Mouse (Mus musculus): ENCODE results near the gene Gtpbp10.

Gene Gtpbp10

GRCm38 (mm10) chr5:5559079-5559740 is at the start of gene Gtpbp10:
Gene Gtpbp10, minus strand, starts transcription at chr5:5559538.
- TF ChIP-seq GATA4 (IDR thresholded peaks at IDR 0.05; ENCODE audit: insufficient replicate concordance, low read length) = peak; percentile 14; the same call in 1 of the 2 replicates

DNA sequence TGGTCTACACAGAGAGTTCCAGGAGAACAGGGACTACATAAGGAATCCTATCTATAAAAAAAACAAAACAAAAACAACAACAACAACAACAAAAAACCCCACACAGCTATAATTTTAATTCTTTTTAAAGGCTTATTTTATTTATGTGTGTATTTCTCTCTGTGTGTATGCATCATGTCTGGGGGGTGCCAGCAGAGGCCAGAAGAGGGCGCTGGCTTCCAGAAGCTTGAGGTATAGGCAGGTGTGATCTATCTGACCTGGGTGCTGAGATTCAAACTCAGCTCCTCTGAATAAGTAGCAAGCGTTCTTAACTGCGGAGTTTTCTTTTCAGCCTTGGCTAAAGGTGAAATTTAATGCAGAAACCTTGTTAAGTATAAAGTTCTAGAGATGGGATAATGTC is 28.3 kb upstream of the Gtpbp10 start:
- no peak for TF ChIP-seq GATA4 (IDR thresholded peaks at IDR 0.05; ENCODE audit: insufficient replicate concordance, low read length)

- TF ChIP-seq GATA4 (IDR thresholded peaks at IDR 0.05; ENCODE audit: insufficient replicate concordance, low read length) = no peak
Measured at GRCm38 (mm10) chr5:5573749-5574317, 14.5 kb upstream of the Gtpbp10 start, which contains the start of gene Gm8773. Gene Gm8773, plus strand, starts transcription at chr5:5573799.

- TF ChIP-seq GATA4 (IDR thresholded peaks at IDR 0.05; ENCODE audit: insufficient replicate concordance, low read length) = no peak
Measured at GRCm38 (mm10) chr5:5562435-5562834, 3.1 kb upstream of the Gtpbp10 start.

DNA sequence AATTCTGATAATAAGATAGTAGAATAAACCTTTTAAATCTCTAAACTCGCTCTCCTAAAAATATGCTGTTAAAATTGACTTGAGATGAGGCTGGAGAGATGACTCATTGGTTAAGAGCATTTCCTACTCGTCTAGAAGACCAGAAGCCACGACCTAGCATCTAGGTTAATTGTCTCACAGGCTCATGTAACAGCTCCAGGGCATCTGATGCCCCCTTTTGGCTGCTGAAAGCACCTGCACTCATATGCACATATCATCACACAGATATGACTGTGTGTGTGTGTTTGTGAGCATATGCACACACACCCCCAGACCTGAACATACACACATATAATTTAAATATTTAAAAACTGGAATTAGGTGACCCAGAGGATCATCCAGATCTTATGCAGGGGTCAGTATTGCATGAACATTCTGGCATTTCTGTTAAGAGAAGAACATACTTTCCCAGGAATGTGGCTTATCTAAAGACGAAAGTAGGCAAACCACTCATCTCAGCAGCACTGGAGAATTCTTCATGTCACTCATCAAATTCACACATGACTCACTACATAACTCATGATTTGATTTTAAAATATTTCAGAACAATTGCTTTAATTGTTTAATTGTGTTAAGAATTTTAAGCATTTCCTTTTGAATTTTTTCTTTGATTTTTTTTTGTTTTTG is 1.8 kb upstream of the Gtpbp10 start:
- no peak for TF ChIP-seq GATA4 (IDR thresholded peaks at IDR 0.05; ENCODE audit: insufficient replicate concordance, low read length)

GRCm38 (mm10) chr5:5559798-5560197 is 460 bp upstream of the Gtpbp10 start:
- TF ChIP-seq GATA4 (IDR thresholded peaks at IDR 0.05; ENCODE audit: insufficient replicate concordance, low read length) = no peak

DNA sequence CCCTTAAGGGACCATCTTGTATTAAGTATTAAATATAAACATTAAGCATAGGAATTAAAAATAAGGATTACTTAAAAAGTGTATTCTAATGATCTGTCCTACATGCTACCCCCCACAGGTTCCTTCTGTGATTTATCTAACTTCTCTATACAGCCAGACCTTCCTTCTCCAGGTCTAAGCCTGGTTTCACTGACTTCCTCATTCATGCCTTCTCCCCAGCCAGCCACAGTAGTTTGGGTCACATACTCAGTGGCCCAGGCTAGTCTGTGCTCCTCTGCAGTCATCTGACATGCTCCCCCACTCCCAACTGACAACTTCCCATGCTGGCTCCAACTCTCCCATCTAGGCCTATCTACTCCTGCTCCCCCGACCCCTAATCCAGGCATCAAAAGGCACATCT is 8.2 kb downstream of the Gtpbp10 start:
- TF ChIP-seq GATA4 (IDR thresholded peaks at IDR 0.05; ENCODE audit: insufficient replicate concordance, low read length) = no peak

DNA sequence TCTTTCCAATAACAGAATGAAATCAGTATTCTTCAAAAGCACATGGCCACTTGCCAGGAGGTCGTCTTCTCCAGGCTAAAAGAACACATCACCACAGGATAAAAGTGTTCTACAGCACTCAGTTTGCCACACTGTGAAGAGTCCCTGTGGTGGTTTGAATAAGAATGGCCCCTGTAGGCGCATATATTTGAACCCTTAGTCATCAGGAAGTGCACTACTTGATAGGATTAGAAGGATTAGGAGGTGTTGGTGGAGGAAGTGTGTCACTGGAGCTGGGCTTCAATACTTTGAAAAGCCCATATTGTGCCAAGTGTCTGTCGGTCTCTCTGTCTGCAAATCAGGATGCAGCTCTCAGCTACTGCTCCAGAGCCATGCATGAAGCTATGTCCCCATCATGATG is 19.0 kb downstream of the Gtpbp10 start:
- no peak for TF ChIP-seq GATA4 (IDR thresholded peaks at IDR 0.05; ENCODE audit: insufficient replicate concordance, low read length)

GRCm38 (mm10) chr5:5539771-5540170 is 19.6 kb downstream of the Gtpbp10 start:
- no peak for TF ChIP-seq GATA4 (IDR thresholded peaks at IDR 0.05; ENCODE audit: insufficient replicate concordance, low read length)

DNA sequence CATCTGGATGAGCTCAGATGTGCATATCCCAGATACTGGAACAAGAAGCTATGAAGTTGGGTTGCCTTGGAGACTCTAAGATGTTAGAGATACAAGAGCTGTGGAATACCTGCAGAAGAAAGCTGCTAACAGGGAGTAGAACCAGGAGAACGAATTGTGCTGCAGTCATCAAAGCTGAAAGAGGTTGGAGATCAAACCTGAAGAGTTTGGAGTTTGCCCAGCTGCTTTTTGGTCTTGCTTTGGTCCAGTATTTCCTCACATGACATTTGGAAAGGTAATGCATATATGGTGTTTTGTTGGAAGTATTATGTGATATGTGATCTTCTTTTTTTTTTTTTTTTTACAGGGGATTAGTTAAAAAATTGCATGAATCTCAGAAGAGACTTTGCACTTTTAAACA is 23.2 kb downstream of the Gtpbp10 start:
- no peak for TF ChIP-seq GATA4 (IDR thresholded peaks at IDR 0.05; ENCODE audit: insufficient replicate concordance, low read length)

DNA sequence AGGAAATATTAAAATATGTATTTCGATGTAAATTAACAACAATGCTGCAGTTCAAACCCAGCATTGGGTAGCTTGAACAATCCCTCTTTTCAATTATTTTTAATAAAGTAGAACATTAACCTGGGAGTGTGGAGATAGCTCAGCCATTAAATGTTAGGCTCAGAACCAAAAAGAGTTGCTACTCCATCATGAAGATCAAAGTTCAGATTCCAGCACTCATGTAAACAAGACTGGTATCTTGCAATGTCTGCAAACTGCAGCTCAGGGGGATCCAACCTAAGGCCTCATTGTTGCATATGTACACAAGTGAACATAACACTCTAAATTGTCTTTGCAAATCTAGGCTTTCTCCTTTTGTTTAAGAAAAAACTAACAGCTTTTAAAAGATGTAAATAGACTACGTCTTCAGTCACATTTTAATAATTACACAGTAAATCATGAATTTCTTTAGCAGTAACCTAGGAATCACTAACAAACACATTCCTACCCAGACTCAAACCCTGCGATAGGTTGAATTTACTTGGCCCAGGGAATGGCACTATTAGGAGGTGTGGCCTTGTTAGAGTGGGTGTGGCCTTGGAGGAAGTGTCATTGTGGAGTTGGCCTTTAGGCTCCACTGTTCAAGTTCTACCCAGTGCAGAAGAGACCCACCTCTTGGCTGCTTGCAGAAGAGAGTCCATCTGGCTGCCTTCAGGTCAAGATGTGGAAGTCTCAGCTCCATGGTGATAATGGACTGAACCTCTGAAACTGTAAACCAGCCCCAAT is 25.5 kb downstream of the Gtpbp10 start:
- TF ChIP-seq GATA4 (IDR thresholded peaks at IDR 0.05; ENCODE audit: insufficient replicate concordance, low read length) = no peak

DNA sequence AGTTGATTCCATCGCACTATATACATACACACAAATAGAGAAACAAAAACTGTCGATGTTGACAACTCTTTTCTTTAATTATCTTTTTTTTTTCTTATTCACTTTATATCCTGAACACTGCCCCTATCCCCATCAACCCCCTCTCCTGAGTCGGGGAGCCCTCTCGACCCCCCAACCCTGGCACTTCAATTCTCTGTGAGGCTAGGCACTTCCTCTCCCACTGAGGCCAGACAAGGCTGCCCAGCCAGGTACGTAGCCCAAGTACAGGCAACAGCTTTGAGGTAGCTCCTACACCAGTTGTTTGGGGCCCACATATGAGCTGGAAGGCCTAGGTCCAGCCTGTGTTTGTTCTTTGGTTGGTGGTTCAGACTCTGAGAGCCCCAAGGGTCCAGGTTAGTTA is 43.9 kb downstream of the Gtpbp10 start:
- no peak for TF ChIP-seq GATA4 (IDR thresholded peaks at IDR 0.05; ENCODE audit: insufficient replicate concordance, low read length)

- no peak for TF ChIP-seq GATA4 (IDR thresholded peaks at IDR 0.05; ENCODE audit: insufficient replicate concordance, low read length)
Measured at GRCm38 (mm10) chr5:5514196-5515076, 44.9 kb downstream of the Gtpbp10 start, which contains the start of gene Cldn12. Gene Cldn12, minus strand, starts transcription at chr5:5514958.

- TF ChIP-seq GATA4 (IDR thresholded peaks at IDR 0.05; ENCODE audit: insufficient replicate concordance, low read length) = no peak
Measured at GRCm38 (mm10) chr5:5511401-5511800, 47.9 kb downstream of the Gtpbp10 start.

- TF ChIP-seq GATA4 (IDR thresholded peaks at IDR 0.05; ENCODE audit: insufficient replicate concordance, low read length) = no peak
Measured at GRCm38 (mm10) chr5:5510989-5511388, 48.3 kb downstream of the Gtpbp10 start.

All from liver, adult (tissue).